Mouse (Mus musculus): ENCODE results near the gene Rfxank.

Rfxank gene

GRCm38 (mm10) chr8:70139026-70139857 is at the start of gene Rfxank, which contains the start of the genes Borcs8 and Mef2b:
Gene Rfxank, minus strand, starts transcription at chr8:70139154.
Gene Borcs8, plus strand, starts transcription at chr8:70139499.
Gene Mef2b, plus strand, starts transcription at chr8:70139711.
- in situ Hi-C loops (cut with MboI, MseI): no loop called here

GRCm38 (mm10) chr8:70188707-70189106 is 49.8 kb upstream of the Rfxank start:
- in situ Hi-C loops (cut with MboI, MseI): no loop called here

DNA sequence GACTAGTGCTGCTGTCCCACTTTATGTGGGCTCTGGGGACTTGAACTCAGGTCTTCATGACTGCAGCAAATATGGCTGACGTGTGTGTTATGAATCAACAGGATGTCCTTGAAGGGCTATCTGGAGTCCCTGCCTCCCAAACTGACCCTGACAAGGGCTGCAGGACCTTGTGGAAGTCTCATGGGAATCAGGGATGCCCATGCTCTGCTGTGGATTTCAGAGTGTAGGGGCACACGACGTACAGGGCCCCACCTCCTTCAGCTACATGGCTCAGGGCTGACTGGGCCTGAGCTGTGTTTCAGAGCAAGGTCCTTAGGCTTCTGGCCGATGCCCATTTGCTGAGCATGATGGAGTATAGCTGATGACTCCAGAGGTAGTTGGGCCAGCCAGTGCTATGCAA is 44.2 kb upstream of the Rfxank start:
- in situ Hi-C loops (cut with MboI, MseI): loop anchor here in 1 of 2 experiments (5.0 kb wide), 1 partner anchor 39 kb away; no protein-coding TSS in a partner anchor

DNA sequence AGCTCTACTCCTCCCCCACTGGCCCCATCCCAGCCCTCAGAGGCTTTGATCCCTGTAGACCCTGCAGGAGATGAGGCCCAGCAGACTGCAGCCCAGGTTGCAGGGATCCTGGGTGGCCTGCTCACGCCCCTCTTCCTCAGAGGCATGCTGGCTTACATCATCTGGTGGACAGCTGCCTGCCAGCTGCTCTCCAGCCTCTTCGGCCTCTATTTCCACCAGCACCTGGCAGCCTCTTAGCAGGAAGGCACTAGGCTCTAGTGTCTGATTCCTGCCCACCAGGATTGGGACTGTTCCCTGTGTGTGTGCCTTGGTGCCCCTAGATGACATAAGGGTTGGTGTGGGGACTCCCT is 42.9 kb upstream of the Rfxank start:
- in situ Hi-C loops (cut with MboI, MseI): loop anchor here in 1 of 2 experiments (5.0 kb wide), 1 partner anchor 40 kb away; no protein-coding TSS in a partner anchor

- in situ Hi-C loops (cut with MboI, MseI): loop anchor here in 1 of 2 experiments (5.0 kb wide), 1 partner anchor 41 kb away; no protein-coding TSS in a partner anchor
Measured at GRCm38 (mm10) chr8:70181212-70181902, 42.4 kb upstream of the Rfxank start.

DNA sequence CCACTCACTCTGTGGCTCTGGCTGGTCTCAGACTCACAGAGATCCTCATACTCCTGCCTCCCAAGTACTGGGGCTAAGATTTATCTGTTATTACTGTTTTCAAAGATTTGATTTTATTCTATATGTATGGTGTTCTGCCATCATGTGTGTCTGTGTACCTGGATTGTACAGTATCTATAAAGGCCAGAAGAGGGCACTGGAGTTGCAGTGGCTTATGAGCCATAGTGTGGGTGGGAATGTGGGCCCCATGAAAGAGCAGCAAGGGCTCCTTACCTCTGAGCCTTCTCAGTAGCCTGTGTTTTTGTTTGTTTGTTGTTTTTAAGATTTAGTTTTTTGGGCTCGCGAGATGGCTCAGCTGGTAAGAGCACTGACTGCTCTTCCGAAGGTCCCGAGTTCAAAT is 40.1 kb upstream of the Rfxank start:
- in situ Hi-C loops (cut with MboI, MseI): no loop called here

GRCm38 (mm10) chr8:70178231-70178630 is 39.3 kb upstream of the Rfxank start:
- in situ Hi-C loops (cut with MboI, MseI): no loop called here

GRCm38 (mm10) chr8:70174079-70174478 is 35.1 kb upstream of the Rfxank start:
- in situ Hi-C loops (cut with MboI, MseI): no loop called here

GRCm38 (mm10) chr8:70173320-70173719 is 34.4 kb upstream of the Rfxank start:
- in situ Hi-C loops (cut with MboI, MseI): no loop called here

DNA sequence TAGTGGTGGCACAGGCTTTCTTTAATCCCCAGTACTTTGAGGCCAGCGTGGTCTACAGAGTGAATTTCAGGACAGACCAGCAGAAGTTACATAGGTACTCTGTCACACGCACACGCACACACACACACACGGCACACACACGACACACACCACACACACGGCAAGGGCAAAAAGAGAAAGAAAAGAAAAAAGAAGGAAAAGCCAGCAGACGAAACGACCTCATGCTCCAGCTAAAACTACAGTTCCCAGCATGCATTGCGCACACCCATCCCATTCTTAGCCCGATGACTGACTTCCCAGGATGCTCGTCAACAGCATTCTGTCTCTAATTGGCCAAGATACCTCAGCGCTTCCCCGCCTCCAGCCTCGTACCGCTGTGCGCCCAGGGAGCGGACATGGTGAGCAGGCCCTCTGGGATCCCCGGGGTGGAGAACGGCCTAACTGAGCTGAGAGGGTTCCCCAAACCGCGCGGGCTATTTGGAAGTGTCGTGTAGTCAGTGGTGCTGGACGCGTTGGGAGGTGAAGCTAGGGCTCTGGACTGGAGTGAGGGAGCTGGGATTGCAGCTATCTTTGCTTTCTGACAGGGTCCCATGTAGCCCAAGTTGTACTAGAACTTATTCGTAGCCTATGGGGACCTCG is 33.2 kb upstream of the Rfxank start, which contains the start of gene Tmem161a:
Gene Tmem161a, plus strand, starts transcription at position 314 of the 639 bp plus-strand sequence.
- in situ Hi-C loops (cut with MboI, MseI): no loop called here

DNA sequence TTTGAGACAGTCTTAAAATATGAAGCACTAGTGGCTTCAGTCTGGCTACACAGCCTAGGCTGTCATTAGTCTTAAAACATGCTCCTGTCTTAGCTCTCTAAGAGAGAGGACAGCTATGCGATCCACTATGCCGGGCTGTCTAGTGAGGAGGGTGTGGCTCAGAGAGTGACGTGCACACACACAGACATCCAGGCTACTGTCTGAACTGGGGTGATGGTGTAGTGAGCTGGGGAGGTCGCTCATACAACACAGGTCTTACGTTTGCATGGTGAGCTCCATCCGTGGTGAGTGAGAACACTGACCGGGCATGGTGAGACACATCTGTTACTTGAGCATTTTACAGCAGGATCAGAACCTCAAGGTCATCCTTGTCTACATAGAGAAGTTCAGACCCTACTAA is 32.3 kb upstream of the Rfxank start:
- in situ Hi-C loops (cut with MboI, MseI): no loop called here

- in situ Hi-C loops (cut with MboI, MseI): no loop called here
Measured at GRCm38 (mm10) chr8:70170748-70171147, 31.8 kb upstream of the Rfxank start.

GRCm38 (mm10) chr8:70170116-70170515 is 31.2 kb upstream of the Rfxank start:
- in situ Hi-C loops (cut with MboI, MseI): no loop called here

DNA sequence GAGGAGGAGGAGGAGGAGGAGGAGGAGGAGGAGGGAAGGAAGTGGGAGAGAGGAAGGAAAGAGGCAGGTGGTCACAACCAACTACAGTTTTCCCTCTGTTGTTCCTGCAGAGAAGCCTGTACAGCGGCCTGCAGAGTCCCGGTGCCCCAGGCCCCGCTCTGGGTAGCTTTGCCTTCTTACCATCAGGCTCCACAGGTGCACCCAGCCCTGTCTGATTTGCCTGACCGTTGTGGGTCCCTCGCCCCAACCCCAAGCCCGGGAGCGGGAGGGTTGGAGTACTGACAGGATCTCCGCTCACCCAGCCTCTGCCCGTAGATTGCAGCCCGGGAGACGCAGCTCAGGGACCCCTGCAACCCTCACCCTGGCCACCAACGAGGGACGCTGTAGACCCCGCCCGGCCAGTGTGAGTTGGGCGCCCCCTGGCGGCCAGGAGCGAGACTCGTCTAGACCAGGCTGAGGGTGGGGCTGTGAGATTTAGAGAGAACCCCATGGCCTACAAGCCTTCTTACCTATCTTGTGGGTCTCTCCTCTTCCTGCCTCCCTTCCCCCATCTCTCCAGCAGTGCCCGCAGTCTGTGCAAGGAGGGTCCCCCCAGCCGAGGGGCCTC is 27.7 kb upstream of the Rfxank start:
- in situ Hi-C loops (cut with MboI, MseI): no loop called here

DNA sequence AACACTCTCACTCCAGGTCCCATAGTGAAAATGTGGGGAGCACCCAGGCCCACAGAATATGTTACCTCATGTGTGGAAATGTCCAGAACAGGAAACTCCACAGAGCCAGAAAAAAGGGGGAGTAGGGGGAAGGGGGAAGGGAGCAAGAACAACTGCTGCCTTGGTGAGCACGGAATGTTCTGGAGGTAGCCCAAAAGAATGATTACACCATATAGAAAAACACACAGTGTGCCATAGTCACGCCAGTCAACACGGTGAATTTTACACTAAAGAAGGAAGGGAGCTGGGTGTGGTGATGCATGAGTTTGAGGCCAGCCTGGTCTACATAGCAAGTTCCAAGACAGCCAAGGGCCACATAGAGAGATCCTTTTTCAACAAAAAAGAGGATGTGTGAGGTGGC is 24.4 kb upstream of the Rfxank start:
- in situ Hi-C loops (cut with MboI, MseI): loop anchor here in 1 of 2 experiments (5.0 kb wide), 1 partner anchor 236 kb away; no protein-coding TSS in a partner anchor

DNA sequence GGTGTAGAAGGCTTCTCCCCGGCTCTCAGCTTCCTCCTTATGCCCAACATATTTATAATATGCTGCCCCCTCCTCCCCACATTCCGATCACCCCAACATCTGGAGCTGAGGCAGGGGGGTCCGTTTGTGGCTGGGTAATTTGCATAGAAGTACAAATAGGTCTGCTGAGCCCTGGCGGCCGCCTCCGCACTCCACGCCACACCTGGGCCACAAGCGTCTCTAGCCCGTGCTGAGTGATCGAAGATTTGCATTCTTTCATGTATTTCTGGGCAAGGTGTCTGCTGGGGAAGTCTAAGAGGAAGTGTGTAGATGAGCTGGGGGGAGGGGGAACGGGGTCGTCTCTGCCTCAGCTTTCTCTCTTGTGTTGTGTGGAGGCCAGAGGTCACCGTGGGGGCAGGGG is 21.1 kb upstream of the Rfxank start:
- in situ Hi-C loops (cut with MboI, MseI): loop anchor here in 1 of 2 experiments (5.0 kb wide), 1 partner anchor 233 kb away; no protein-coding TSS in a partner anchor

DNA sequence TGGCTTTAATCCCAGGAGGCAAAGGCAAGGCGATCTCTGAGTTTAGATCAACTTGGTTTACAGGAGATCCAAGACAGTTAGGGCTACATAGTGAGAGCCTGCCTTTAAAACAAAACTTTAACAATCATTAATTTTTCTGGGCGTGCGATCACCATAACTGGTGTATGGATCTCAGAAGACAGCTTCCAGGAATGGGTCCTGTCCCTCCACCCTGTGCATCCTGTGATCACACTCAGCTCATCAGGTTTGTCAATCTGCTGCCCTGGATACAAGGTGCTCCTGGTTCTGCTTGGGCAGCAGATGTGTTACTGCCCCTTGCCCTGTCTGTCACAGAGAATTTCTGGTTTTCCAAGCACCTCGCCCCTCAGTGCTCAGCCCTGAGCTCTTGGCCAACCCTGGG is 20.3 kb upstream of the Rfxank start:
- in situ Hi-C loops (cut with MboI, MseI): no loop called here

DNA sequence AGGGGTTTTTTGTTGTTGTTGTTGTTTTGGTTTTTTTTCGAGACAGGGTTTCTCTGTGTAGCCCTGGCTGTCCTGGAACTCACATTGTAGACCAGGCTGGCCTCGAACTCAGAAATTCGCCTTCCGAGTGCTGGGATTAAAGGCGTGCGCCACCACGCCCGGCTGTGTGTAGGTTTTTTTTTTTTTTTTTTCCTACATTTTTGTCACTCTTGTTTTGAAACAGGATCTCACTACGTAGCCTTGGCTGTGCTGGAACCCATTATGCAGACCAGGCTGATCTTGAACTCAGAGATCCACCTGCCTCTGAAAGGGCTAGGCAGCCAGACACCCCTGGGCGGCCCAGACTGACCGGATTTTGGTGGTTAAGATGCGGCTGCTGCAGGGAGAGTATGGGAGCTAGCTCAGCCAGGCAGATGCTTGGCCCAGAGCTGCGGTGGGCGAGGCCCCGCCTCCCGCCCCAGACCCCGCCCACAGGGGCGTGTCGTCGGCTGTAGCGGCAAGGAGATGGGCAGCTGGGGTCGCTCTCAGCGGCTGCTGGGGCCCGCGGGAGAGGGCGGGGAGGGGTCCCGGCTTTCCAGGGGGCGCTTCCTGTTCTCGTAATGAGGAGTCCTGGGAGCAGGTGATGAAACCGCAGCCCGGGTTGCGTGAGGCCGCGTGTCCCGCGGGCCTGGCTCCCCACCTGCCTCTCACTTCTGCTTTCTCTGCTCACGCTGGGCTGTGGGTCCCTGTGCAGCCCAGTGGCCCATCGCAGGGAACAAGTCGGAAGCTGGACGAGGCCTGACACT is 19.3 kb upstream of the Rfxank start:
- in situ Hi-C loops (cut with MboI, MseI): no loop called here

DNA sequence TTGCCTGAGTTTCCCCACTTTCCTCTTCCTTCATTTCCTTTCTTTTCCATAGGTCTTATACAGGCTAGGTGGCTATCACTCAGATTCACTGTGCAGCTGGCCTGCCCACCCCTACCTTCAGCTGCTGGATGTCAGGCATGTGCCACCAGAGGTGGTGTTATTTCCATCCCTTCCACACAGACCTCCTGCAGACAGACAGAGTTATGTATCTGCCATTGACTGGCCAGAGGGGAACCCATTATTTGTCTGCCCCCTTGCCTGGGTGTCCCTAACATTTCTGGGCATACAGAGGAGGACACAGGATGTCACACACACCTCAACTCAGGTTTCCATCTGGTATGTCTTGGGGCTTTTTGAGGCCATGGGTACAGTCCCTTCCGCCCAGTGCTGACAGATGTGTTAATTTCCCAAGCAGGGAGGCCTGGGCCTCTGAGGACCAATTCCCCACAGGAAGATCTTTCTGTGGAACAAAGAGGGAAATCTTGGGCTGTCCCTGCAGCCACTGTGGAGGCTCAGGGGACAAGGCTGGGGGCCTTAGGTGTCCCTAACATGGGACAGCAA is 18.4 kb upstream of the Rfxank start:
- in situ Hi-C loops (cut with MboI, MseI): no loop called here

- in situ Hi-C loops (cut with MboI, MseI): no loop called here
Measured at GRCm38 (mm10) chr8:70152537-70153257, 13.7 kb upstream of the Rfxank start.
